Mouse (Mus musculus) hindbrain, embryonic 16.5 days (tissue): ENCODE results near the gene Fam135a. TPM values are rescaled to one million over a fixed set of nuclear protein-coding genes. Genes with fewer than 3 reads are reported as not detected.
A peak's percentile ranks its signal among the peaks of the same experiment; 100 is the strongest.

Experiments used
- ATAC-seq: fragments of 200-750 bp; cut with Nextera tagmentation; 2 replicates; pipeline ENCODE4 v1.8.0; 2017; ENCODE audit warnings: moderate TSS enrichment, moderate library complexity
- H3K27ac ChIP-seq: fragments of 300-500 bp; sonication (generic); 2 replicates; pipeline ENCODE4 v1.5.1; 2014; ENCODE audit warnings: low read depth, mild to moderate bottlenecking, control low read depth, low read length, moderate library complexity
- H3K27me3 ChIP-seq: fragments of 300-500 bp; sonication (generic); replicated peaks from 2 replicates; pipeline ENCODE4 v1.6.1; 2014; ENCODE audit warnings: low read length; ENCODE audit not compliant: control insufficient read depth, insufficient read depth
- H3K36me3 ChIP-seq: fragments of 300-500 bp; sonication (generic); 2 replicates; pipeline ENCODE4 v1.6.1; 2014; ENCODE audit warnings: mild to moderate bottlenecking, low read length, moderate library complexity, mixed read lengths; ENCODE audit not compliant: control insufficient read depth, insufficient read depth
- H3K4me1 ChIP-seq: fragments of 300-500 bp; sonication (generic); 2 replicates; pipeline ENCODE4 v1.6.1; 2014; ENCODE audit warnings: low read depth, low read length; ENCODE audit not compliant: control insufficient read depth, insufficient read depth
- H3K4me2 ChIP-seq: fragments of 300-500 bp; sonication (generic); 2 replicates; pipeline ENCODE4 v1.6.1; 2014; ENCODE audit warnings: mild to moderate bottlenecking, low read length, control low read depth, moderate library complexity
- H3K4me3 ChIP-seq: fragments of 300-500 bp; sonication (generic); 2 replicates; pipeline ENCODE4 v1.5.1; 2014; ENCODE audit warnings: mild to moderate bottlenecking, low read length, control low read depth, moderate library complexity
- H3K9ac ChIP-seq: fragments of 300-500 bp; sonication (generic); 2 replicates; pipeline ENCODE4 v1.6.1; 2014; ENCODE audit warnings: low read depth, mild to moderate bottlenecking, control low read depth, low read length, moderate library complexity
- H3K9me3 ChIP-seq: fragments of 300-500 bp; sonication (generic); 2 replicates; pipeline ENCODE4 v1.6.1; 2014; ENCODE audit warnings: mild to moderate bottlenecking, low read length, moderate library complexity; ENCODE audit not compliant: control insufficient read depth
- WGBS: fragments of 180-500 bp; shearing (Covaris S2); extraction: QIAGEN DNeasy Blood & Tissue Kit; methylation state at CpG from one replicate; pipeline ENCODE4 v1.1.7; 2014; 5-methylcytosine and 5-hydroxymethylcytosine counted together
- polyA plus RNA-seq: library from polyadenylated mRNA; unstranded; fragments of >200 nt; fragmentation: Nextera tagmentation; extraction: Ambion mirVana; gene quantifications from 2 replicates; pipeline ENCODE4 v1.2.1, GENCODE M21; 2015

Fam135a gene
- polyA plus RNA-seq, 1 experiment from 2014 or later: 23.9 TPM

DNA sequence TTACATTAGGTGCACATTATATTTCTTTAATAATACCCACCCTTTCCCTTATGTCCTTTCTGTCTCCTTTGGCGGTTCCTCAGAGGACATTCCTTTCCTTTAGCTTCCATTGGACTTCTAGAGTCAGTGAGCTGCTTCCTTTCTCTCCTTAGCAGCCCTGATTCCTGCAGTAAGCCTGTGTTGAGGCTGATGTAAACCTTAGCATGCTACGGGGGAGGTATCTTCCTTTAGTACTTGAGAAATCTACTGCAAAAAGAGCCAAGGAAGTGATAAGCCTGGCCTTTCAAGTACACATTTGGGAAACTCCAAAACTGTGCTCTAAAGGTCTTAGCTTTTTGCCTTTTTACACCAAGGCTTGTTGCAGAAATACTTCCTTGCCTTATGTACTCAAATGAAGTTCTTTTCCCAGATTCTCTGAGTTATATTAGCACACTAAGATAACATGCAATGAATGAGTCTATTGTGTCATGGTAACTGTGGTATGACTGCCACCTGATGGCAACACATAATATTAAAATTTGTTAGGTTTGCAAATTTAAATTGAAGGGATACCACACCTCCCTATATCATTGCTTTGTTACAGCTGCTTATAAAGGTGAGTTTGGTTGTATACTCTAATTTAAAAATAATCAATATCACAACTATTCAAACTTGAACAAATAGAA is 66.2 kb downstream of the Fam135a start:
- Histone ChIP-seq H3K4me2 (no peak overlapping the region), H3K27ac (no peak overlapping the region), H3K36me3 (0 out of 2 replicates have a peak, but pooled peaks cover 8% of the 10 kb centered on the region), H3K4me1 (no peaks in the 10 kb centered on the region), H3K9me3 (no peaks in the 10 kb centered on the region), H3K27me3 (no peaks in the 10 kb centered on the region), H3K4me3 (no peak overlapping the region), H3K9ac (no peak overlapping the region)
- peak; percentile 58; the same call in 1 of the 2 replicates for ATAC-seq
- 91% methylated on average over 2 of the region's 2 CpGs for WGBS

DNA sequence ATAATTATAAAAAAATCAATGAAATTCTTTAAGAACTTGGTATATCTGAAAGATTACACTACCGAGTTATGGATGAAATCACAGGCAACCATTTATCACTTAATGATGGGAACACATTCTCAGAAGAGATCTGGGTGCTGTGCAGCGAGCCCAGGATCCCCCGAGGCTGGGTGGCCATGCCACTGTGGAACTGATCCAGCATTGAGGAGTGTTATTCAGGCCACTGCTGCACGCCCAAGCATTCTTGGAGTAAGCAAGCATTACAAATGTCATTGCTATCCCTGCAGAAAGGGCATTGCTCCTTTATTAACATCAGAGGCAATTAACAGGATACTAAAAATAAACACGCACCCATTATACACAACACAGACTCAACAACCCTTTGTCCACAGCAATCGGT is 89.3 kb downstream of the Fam135a start:
- Histone ChIP-seq H3K4me2 (no peak overlapping the region), H3K9me3 (no peaks in the 10 kb centered on the region), H3K4me3 (no peak overlapping the region), H3K27me3 (no peaks in the 10 kb centered on the region), H3K36me3 (peaks cover 6% of the 10 kb centered on the region), H3K9ac (no peak overlapping the region), H3K4me1 (no peaks in the 10 kb centered on the region), H3K27ac (no peak overlapping the region)
- 91% methylated on average over 6 of the region's 6 CpGs for WGBS
- ATAC-seq: no peak

DNA sequence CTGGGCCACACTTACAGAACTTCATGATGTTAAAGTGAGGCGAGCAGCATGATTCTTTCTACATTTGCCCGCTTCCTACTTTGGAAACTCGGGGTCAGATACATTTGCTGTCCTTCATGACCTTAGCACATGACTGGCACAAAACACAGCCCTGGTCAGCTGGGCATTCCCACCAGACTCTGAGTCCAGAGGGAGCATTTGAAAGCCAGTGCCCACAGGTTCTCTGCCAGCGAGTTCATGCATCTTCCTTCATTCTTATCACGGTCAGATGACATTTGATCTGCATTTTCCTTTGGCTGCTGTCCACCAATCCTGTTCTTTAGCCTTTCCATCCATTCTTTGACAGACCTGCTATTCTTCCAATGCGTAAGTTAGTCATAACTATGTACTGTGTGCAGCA is 90.1 kb downstream of the Fam135a start:
- ATAC-seq: no peak
- Histone ChIP-seq H3K36me3 (peaks cover 6% of the 10 kb centered on the region), H3K27me3 (no peaks in the 10 kb centered on the region), H3K9ac (no peak overlapping the region), H3K27ac (no peak overlapping the region), H3K4me2 (no peak overlapping the region), H3K9me3 (no peaks in the 10 kb centered on the region), H3K4me3 (no peak overlapping the region), H3K4me1 (no peaks in the 10 kb centered on the region)
- WGBS: 89% methylated on average over 6 of the region's 6 CpGs

DNA sequence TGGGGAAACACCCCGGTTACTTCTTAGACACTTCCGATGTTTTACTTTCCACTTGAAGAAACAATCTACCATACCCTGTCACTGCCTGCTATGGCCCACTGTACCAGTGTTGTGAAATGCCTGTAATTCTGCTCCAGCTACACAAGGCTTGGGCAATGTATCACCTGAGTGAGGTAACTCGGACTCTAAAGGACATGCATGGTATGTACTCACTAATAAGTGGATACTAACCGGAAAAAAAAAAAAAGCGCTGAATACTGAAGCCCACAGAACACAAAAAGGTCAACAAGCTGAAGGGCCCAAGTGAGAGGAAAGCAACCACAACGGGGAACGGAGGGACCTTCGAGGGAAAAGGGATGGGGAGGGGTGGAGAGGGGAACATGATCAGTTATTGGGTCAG is 92.5 kb downstream of the Fam135a start:
- Histone ChIP-seq H3K9ac (no peak overlapping the region), H3K27me3 (no peaks in the 10 kb centered on the region), H3K27ac (no peak overlapping the region), H3K4me3 (no peak overlapping the region), H3K4me1 (peaks cover 5% of the 10 kb centered on the region), H3K36me3 (peaks cover 1% of the 10 kb centered on the region; the same call in 1 of the 2 replicates), H3K9me3 (no peaks in the 10 kb centered on the region), H3K4me2 (no peak overlapping the region)
- no peak for ATAC-seq
- WGBS: 89% methylated on average over 8 of the region's 8 CpGs

DNA sequence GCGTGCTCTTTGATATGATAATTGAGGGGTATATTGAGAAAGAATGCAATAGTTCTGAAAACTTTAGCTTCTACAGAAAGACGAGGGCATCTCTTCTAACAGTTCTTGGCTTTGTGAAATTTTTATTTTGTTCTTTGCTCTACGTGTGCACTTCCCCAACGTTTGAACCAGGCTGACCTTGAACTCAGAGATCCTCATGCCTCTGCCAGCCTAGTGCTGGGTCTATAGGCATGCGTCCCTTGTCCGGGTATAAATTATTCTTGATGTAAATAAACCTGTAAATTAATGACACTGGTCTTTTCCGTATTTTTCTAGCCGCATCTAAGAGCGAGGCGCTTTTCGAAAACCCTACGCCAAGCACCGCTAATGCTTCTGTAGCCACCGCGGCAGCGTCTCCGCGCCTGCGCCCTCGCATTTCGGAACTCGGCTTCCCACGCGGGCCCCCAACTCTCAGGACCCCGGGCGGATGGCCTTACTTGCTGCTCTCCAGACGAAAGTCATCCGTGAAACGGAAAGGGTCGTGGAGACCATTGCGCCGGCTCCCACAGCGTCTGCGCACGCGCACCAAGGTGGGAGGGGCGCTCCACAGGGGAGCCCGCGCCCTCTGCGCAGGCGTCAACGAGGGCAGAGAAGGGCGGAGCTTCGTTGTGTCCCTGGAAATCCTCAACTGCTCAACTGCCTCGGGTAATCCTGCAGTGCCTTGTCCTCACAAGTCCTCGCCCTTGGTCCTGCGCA is 94.9 kb downstream of the Fam135a start, which contains the start of gene Sdhaf4:
Gene Sdhaf4, minus strand, starts transcription at position 587 of the 735 bp plus-strand sequence.
- Histone ChIP-seq H3K4me2 (peak within 1 kb of the TSS; percentile 72), H3K27me3 (no peaks in the 10 kb centered on the region), H3K36me3 (peaks cover 2% of the 10 kb centered on the region; the same call in 1 of the 2 replicates), H3K27ac (peak within 1 kb of the TSS; percentile 93), H3K4me3 (peak within 1 kb of the TSS; percentile 68), H3K9me3 (no peaks in the 10 kb centered on the region), H3K4me1 (peaks cover 5% of the 10 kb centered on the region), H3K9ac (peak within 1 kb of the TSS; percentile 85)
- under 1% methylated on average over 47 of the region's 47 CpGs for WGBS
- ATAC-seq: peak; percentile 97

DNA sequence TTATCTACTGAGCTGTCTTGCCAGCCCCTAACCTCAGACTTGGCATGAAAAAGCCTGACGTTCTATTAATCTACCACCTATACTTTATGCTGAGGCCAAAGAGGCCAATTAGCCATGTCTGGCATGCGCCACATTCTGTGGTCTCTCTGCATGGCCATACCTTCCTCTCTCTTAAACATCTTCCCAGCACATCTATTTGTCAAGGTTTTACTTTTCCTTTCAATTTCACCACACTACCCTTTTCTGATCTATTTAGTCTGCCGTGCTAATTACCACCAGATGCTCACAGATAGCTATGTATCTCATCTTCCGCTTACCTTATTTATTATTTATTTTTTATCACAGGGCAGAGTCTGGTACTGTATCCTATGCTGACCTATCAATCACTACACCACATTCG is 100.8 kb downstream of the Fam135a start:
- Histone ChIP-seq H3K27me3 (no peaks in the 10 kb centered on the region), H3K27ac (no peak overlapping the region), H3K4me1 (peaks cover 1% of the 10 kb centered on the region), H3K9me3 (no peaks in the 10 kb centered on the region), H3K9ac (no peak overlapping the region), H3K4me3 (no peak overlapping the region), H3K36me3 (peaks cover 4% of the 10 kb centered on the region; the same call in 1 of the 2 replicates), H3K4me2 (no peak overlapping the region)
- WGBS: 95% methylated on average over 5 of the region's 5 CpGs
- no peak for ATAC-seq

DNA sequence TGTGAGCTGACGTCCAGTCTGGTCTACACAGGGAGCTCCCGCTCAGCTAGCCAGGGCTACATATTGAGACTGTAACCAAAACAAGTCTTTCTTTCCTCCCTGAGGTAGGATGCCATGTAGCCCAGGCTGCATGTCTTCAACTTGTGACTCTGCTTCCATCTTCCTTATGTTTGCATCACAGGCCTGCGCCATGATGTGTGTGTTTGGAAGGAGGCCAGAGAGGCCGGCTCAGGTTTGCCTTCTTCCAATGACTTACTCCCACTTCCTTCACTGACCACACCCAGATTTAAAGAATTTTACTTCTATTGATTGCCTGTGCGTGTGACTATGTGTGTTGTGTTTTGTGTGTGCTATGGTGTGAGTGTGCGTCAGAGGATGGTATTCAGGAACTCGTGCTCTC is 101.3 kb downstream of the Fam135a start:
- 98% methylated on average over 7 of the region's 7 CpGs for WGBS
- H3K9ac ChIP-seq: no peak overlapping the region
- no peaks in the 10 kb centered on the region for H3K27me3 ChIP-seq
- H3K27ac ChIP-seq: no peak overlapping the region
- peaks cover 4% of the 10 kb centered on the region; the same call in 1 of the 2 replicates for H3K36me3 ChIP-seq
- H3K4me2 ChIP-seq: no peak overlapping the region
- H3K4me1 ChIP-seq: no peaks in the 10 kb centered on the region
- no peak overlapping the region for H3K4me3 ChIP-seq
- no peak for ATAC-seq
- no peaks in the 10 kb centered on the region for H3K9me3 ChIP-seq

DNA sequence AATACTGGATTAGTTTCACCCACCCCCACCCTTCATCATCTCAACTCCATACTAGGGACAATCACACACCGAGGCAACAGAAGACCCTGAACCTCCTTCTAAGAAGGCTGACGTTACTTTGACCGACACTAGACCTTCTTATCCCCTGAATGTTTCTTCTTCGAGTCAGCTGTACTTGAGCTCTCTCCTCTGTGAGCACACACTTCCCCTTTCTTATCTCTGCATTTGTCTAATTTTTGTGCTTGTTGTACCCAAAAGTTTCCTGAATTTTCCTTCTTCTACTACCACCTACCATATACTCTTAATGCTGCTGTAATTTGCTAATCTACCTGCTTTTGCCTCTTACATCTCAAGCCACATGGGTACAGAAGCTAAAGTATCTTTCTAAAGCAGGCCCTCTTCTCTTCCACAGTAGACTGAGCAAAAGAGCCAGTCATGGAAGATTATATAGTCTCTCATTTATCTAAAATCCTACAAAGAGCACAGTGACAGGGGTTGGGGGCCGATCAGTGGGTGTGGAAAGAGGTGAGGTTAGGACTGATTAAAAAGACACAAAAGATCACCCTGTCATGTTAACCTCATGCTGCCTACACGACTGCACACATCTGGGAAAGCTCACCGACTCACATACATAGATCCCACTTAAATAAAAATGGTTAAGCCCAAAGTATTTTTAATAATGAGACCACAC is 101.9 kb downstream of the Fam135a start:
- Histone ChIP-seq H3K9me3 (no peaks in the 10 kb centered on the region), H3K4me2 (no peak overlapping the region), H3K4me1 (no peaks in the 10 kb centered on the region), H3K36me3 (peaks cover 4% of the 10 kb centered on the region; the same call in 1 of the 2 replicates), H3K4me3 (no peak overlapping the region), H3K27me3 (no peaks in the 10 kb centered on the region), H3K9ac (no peak overlapping the region), H3K27ac (no peak overlapping the region)
- 92% methylated on average over 7 of the region's 7 CpGs for WGBS
- ATAC-seq: no peak

DNA sequence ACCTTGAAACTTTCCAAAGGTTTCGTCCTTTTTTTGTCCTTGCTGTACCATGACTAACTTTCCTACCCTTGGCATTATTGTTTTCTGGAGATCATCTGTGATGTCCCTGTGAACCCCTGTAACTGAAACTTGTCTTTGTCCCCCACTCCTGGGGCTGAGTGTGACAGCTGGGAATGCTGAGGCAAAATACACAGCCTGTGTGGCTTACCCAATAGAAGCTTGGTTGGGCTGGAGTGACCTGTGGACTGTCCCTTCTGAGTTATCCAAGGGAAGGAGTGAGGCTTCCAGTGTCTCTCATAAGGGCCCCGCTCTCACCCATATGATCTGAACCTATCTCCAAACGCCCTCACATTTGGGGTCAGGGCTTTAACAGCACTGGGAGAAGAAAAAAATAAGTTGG is 102.6 kb downstream of the Fam135a start:
- H3K9me3 ChIP-seq: no peaks in the 10 kb centered on the region
- no peak overlapping the region for H3K27ac ChIP-seq
- peaks cover 2% of the 10 kb centered on the region; the same call in 1 of the 2 replicates for H3K36me3 ChIP-seq
- no peaks in the 10 kb centered on the region for H3K27me3 ChIP-seq
- H3K4me1 ChIP-seq: no peaks in the 10 kb centered on the region
- no peak overlapping the region for H3K9ac ChIP-seq
- no peak overlapping the region for H3K4me3 ChIP-seq
- no peak overlapping the region for H3K4me2 ChIP-seq
- WGBS: 93% methylated on average over 3 of the region's 3 CpGs
- no peak for ATAC-seq
